Mouse (Mus musculus): Measurements from ENCODE around the gene Gal3st2c. TPM values are rescaled to one million over a fixed set of nuclear protein-coding genes. Genes with fewer than 3 reads are reported as not detected.

Gene Gal3st2c
- polyA plus RNA-seq, 1 experiment from 2014 or later, result not detected

DNA sequence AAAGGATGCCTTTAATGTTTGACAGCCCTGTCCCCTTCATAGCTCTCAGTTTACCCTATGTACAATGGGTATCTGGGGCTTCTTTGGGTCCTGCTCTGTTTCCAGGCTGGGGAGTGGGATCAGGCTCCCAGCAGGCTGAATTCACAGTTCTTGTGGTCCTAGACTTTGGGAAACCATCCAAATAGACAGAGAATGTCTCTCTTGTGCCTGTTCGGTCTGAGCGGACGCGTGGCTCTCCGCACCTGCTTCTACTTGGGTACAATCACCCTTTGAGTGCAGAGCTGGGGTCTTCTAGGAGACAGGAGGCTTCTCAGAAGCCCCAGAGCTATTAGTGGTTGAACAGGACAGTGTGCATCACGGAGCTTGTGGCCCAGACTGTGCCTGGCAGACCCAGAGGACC lies 29.8 kb downstream of the Gal3st2c start, which contains the start of gene Neu4:
Gene Neu4 (plus strand): TSS at position 301 of the 400 bp plus-strand sequence.
- Histone ChIP-seq H3K27me3 (ENCODE audit: insufficient read depth, low read length) (no peaks in the 10 kb centered on the region), H3K4me3 (ENCODE audit: low read depth, low read length) (no peak within 1 kb of the TSS), H3K27ac (ENCODE audit: low read depth) (no peak within 1 kb of the TSS), H3K36me3 (ENCODE audit: insufficient read depth) (no peaks in the 10 kb centered on the region), H3K4me2 (no peak within 1 kb of the TSS), H3K4me1 (ENCODE audit: insufficient read depth) (no peaks in the 10 kb centered on the region), H3K9me3 (ENCODE audit: low read depth, low read length) (no peaks in the 10 kb centered on the region), H3K9ac (no peak within 1 kb of the TSS)
- no peak for TF ChIP-seq CTCF (IDR thresholded peaks at IDR 0.05; ENCODE audit: low read depth)
- ATAC-seq (ENCODE audit: insufficient read depth), result no peak
- DNase-seq, result no peak
- WGBS, result 82% methylated on average over 6 of the region's 6 CpGs

DNA sequence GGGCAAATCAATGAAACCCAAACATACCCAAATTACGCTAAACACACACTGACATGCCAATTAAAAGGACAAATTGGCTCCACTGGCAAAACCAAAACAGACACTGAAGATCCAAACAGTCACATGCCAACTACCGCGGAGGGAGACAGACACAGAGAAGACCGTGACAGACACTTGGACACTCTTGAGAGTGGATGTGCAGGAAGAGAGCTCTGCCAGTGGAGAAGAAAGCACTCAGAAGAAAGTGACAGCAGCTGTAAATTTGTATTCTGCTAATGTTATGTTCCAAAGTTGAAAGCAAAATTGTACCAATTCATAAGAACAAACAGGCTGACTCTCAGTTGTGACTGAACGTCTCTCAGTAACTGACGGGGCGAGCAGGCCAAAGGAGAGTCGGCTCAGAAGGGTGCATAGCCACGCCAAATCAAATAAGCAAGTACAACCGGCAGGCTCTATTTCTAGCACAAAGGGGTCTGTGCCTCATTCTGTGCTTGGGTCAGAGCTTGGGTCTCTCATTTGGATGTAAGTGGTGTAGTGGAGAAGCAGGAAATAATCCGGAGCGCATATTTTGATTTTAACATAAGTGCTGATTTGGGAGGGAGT lies 37.3 kb downstream of the Gal3st2c start:
- no peak for TF ChIP-seq CTCF (IDR thresholded peaks at IDR 0.05; ENCODE audit: low read depth)
- Histone ChIP-seq H3K4me3 (ENCODE audit: low read depth, low read length) (no peak overlapping the region), H3K27ac (ENCODE audit: low read depth) (no peak overlapping the region), H3K36me3 (ENCODE audit: insufficient read depth) (no peaks in the 10 kb centered on the region), H3K9me3 (ENCODE audit: low read depth, low read length) (no peaks in the 10 kb centered on the region), H3K4me1 (ENCODE audit: insufficient read depth) (no peaks in the 10 kb centered on the region), H3K9ac (no peak overlapping the region), H3K4me2 (no peak overlapping the region), H3K27me3 (ENCODE audit: insufficient read depth, low read length) (no peaks in the 10 kb centered on the region)
- ATAC-seq (ENCODE audit: insufficient read depth) (no peak), DNase-seq (no peak)
- WGBS, result 76% methylated on average over 12 of the region's 12 CpGs

GRCm38 (mm10) chr1:94028741-94029140 lies 38.4 kb downstream of the Gal3st2c start:
- DNase-seq, result no peak
- 82% methylated on average over 2 of the region's 2 CpGs for WGBS
- Histone ChIP-seq H3K4me3 (ENCODE audit: low read depth, low read length) (no peak overlapping the region), H3K9me3 (ENCODE audit: low read depth, low read length) (no peaks in the 10 kb centered on the region), H3K4me1 (ENCODE audit: insufficient read depth) (no peaks in the 10 kb centered on the region), H3K9ac (no peak overlapping the region), H3K4me2 (no peak overlapping the region), H3K36me3 (ENCODE audit: insufficient read depth) (no peaks in the 10 kb centered on the region), H3K27me3 (ENCODE audit: insufficient read depth, low read length) (no peaks in the 10 kb centered on the region), H3K27ac (ENCODE audit: low read depth) (no peak overlapping the region)
- TF ChIP-seq CTCF (IDR thresholded peaks at IDR 0.05; ENCODE audit: low read depth), result no peak
- no peak for ATAC-seq (ENCODE audit: insufficient read depth)

DNA sequence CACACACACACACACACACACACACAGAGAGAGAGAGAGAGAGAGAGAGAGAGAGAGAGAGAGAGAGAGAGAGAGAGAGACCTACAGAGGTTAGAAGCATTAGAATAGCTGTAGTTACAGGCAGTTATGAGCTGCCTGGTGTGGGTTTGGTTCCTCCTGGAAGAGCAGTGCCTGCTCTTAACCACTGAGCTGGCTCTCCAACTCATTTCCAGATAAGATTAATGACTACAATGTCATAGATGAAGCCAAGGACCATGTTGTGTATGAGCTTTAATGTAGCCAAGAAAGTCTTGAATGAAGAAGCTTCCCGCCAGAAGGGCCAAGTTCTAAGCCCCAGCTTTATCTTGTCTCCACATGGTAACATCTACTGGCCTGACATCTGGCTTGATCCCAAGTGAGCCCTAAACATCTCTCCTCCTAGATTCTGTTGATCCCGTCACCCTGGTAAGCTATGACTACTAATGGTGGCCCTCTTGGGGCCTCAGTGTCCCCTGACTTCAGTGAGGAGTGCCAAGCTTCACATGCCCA lies 42.8 kb downstream of the Gal3st2c start:
- Histone ChIP-seq H3K4me3 (ENCODE audit: low read depth, low read length) (no peak overlapping the region), H3K27ac (ENCODE audit: low read depth) (no peak overlapping the region), H3K4me2 (no peak overlapping the region), H3K9ac (no peak overlapping the region), H3K36me3 (ENCODE audit: insufficient read depth) (no peaks in the 10 kb centered on the region), H3K9me3 (ENCODE audit: low read depth, low read length) (no peaks in the 10 kb centered on the region), H3K27me3 (ENCODE audit: insufficient read depth, low read length) (no peaks in the 10 kb centered on the region), H3K4me1 (ENCODE audit: insufficient read depth) (no peaks in the 10 kb centered on the region)
- no peak for TF ChIP-seq CTCF (IDR thresholded peaks at IDR 0.05; ENCODE audit: low read depth)
- 69% methylated on average over 2 of the region's 2 CpGs for WGBS
- no peak for DNase-seq
- ATAC-seq (ENCODE audit: insufficient read depth), result no peak

- Histone ChIP-seq H3K27me3 (ENCODE audit: insufficient read depth, low read length) (no peaks in the 10 kb centered on the region), H3K4me3 (ENCODE audit: low read depth, low read length) (peak overlapping the region; percentile 39), H3K27ac (ENCODE audit: low read depth) (peak overlapping the region; percentile 81), H3K4me1 (ENCODE audit: insufficient read depth) (no peaks in the 10 kb centered on the region), H3K9ac (peak overlapping the region; percentile 36), H3K36me3 (ENCODE audit: insufficient read depth) (no peaks in the 10 kb centered on the region), H3K4me2 (peak overlapping the region; percentile 74), H3K9me3 (ENCODE audit: low read depth, low read length) (no peaks in the 10 kb centered on the region)
- under 1% methylated on average over 25 of the region's 25 CpGs for WGBS
- TF ChIP-seq CTCF (IDR thresholded peaks at IDR 0.05; ENCODE audit: low read depth), result peak; percentile 88
- ATAC-seq (ENCODE audit: insufficient read depth) (peak; percentile 95), DNase-seq (peak; percentile 91)
Observed at GRCm38 (mm10) chr1:94034984-94035743, 44.9 kb downstream of the Gal3st2c start.

GRCm38 (mm10) chr1:94040391-94040790 lies 50.1 kb downstream of the Gal3st2c start:
- Histone ChIP-seq H3K9me3 (ENCODE audit: low read depth, low read length) (no peaks in the 10 kb centered on the region), H3K36me3 (ENCODE audit: insufficient read depth) (no peaks in the 10 kb centered on the region), H3K4me3 (ENCODE audit: low read depth, low read length) (no peak overlapping the region), H3K27ac (ENCODE audit: low read depth) (no peak overlapping the region), H3K4me1 (ENCODE audit: insufficient read depth) (no peaks in the 10 kb centered on the region), H3K9ac (no peak overlapping the region), H3K4me2 (no peak overlapping the region), H3K27me3 (ENCODE audit: insufficient read depth, low read length) (no peaks in the 10 kb centered on the region)
- DNase-seq (no peak), ATAC-seq (ENCODE audit: insufficient read depth) (no peak)
- no peak for TF ChIP-seq CTCF (IDR thresholded peaks at IDR 0.05; ENCODE audit: low read depth)
- 89% methylated on average over 2 of the region's 2 CpGs for whole genome bisulfite sequencing

- H3K27me3 ChIP-seq (ENCODE audit: insufficient read depth, low read length), result no peaks in the 10 kb centered on the region
- no peaks in the 10 kb centered on the region for H3K9me3 ChIP-seq (ENCODE audit: low read depth, low read length)
- H3K4me1 ChIP-seq (ENCODE audit: insufficient read depth), result no peaks in the 10 kb centered on the region
- TF ChIP-seq CTCF (IDR thresholded peaks at IDR 0.05; ENCODE audit: low read depth), result no peak
- H3K4me3 ChIP-seq (ENCODE audit: low read depth, low read length), result no peak overlapping the region
- no peaks in the 10 kb centered on the region for H3K36me3 ChIP-seq (ENCODE audit: insufficient read depth)
- no peak overlapping the region for H3K27ac ChIP-seq (ENCODE audit: low read depth)
- DNase-seq (no peak), ATAC-seq (ENCODE audit: insufficient read depth) (no peak)
- no peak overlapping the region for H3K9ac ChIP-seq
- 69% methylated on average over 3 of the region's 3 CpGs for WGBS
- H3K4me2 ChIP-seq, result no peak overlapping the region
Observed at GRCm38 (mm10) chr1:94045559-94045958, 55.2 kb downstream of the Gal3st2c start.
